Comparison of ENCODE assay signal across 25 mouse cellular contexts in genomic region chr2:112614375-112614774, GRCm38 (mm10).
A peak's percentile ranks its signal among the peaks of the same experiment; 100 is the strongest.
DNase-seq lines count a peak whose midpoint lies in the region; ATAC-seq and TF ChIP-seq lines count a peak whose summit lies in the region.
"Had no signal": no experiment of that assay in that cellular context is flagged by ENCODE, and none has a peak within 500 bp of the region (broad histone marks: within the 10 kb centered on the region; RNA-seq: fewer than 3 reads in every experiment).

No protein-coding gene starts in this region.

- H3K9ac ChIP-seq in midbrain, postnatal 0 days (replicated peaks; ENCODE audit: low read length, poor library complexity, severe bottlenecking) = no peak overlapping the region
- no peak overlapping the region for H3K9ac ChIP-seq in midbrain, embryonic 13.5 days (replicated peaks)
- H3K9ac ChIP-seq: heart, embryonic 12.5 days; heart, embryonic 15.5 days; hindbrain, embryonic 12.5 days; hindbrain, embryonic 15.5 days; intestine, embryonic 15.5 days had no signal

- no peak for TF ChIP-seq CTCF in layer of hippocampus, adult 2 months (conservative IDR thresholded peaks at IDR 0.05)
- TF ChIP-seq CTCF in midbrain, postnatal 0 days (IDR thresholded peaks at IDR 0.05) = no peak

- no peaks in the 10 kb centered on the region for H3K36me3 ChIP-seq in midbrain, postnatal 0 days (ENCODE audit: insufficient read depth, low read length)
- no peaks in the 10 kb centered on the region for H3K36me3 ChIP-seq in midbrain, embryonic 13.5 days
- H3K36me3 ChIP-seq: forebrain, embryonic 10.5 days; heart, embryonic 12.5 days; heart, embryonic 15.5 days; hindbrain, embryonic 12.5 days; hindbrain, embryonic 15.5 days; intestine, embryonic 15.5 days had no signal

- H3K27me3 ChIP-seq in midbrain, postnatal 0 days (ENCODE audit: insufficient read depth, low read length) = no peaks in the 10 kb centered on the region
- H3K27me3 ChIP-seq in midbrain, embryonic 13.5 days = no peaks in the 10 kb centered on the region
- H3K27me3 ChIP-seq: heart, embryonic 12.5 days; heart, embryonic 15.5 days; hindbrain, embryonic 12.5 days; hindbrain, embryonic 15.5 days; intestine, embryonic 15.5 days had no signal

- no peak overlapping the region for H3K4me3 ChIP-seq in layer of hippocampus, adult 2 months
- H3K4me3 ChIP-seq in midbrain, postnatal 0 days (ENCODE audit: low read depth, low read length) = no peak overlapping the region
- H3K4me3 ChIP-seq in midbrain, embryonic 13.5 days (replicated peaks) = no peak overlapping the region
- H3K4me3 ChIP-seq: forebrain, embryonic 10.5 days; gastrocnemius, adult 2 months; heart, embryonic 12.5 days; heart, embryonic 15.5 days; hindbrain, embryonic 12.5 days; hindbrain, embryonic 15.5 days; intestine, embryonic 15.5 days had no signal

- 84% methylated on average over 7 of the region's 7 CpGs for WGBS in midbrain, postnatal 0 days
- 93% methylated on average over 7 of the region's 7 CpGs for WGBS in midbrain, embryonic 13.5 days

- peak; percentile 61 to 73 for DNase-seq in cerebellum, postnatal 10 days
- no peak for DNase-seq in frontal cortex, postnatal 14 days (ENCODE audit: low spot score in 2 of 2)
- no peak for DNase-seq in layer of hippocampus, adult 2 months (ENCODE audit: low spot score in 2 of 2)
- DNase-seq in layer of hippocampus, adult 9-10 months (ENCODE audit: low spot score) = no peak
- peak; percentile 14 for DNase-seq in midbrain, postnatal 0 days (ENCODE audit: low spot score)
- DNase-seq: adrenal gland, adult 8-10 months; adrenal gland, postnatal 25 days; cerebellum, adult 9-11 months; gastrocnemius, adult 2 months; gastrocnemius, postnatal 14 days; heart, adult 18-20 months; heart, postnatal 10 days; heart, postnatal 36 days; kidney, adult 11 months had no signal

- H3K27ac ChIP-seq in layer of hippocampus, adult 2 months = peak overlapping the region; percentile 1; the same call in 1 of the 2 replicates
- no peak overlapping the region for H3K27ac ChIP-seq in midbrain, postnatal 0 days (ENCODE audit: low read depth, low read length)
- no peak overlapping the region for H3K27ac ChIP-seq in midbrain, embryonic 13.5 days
- H3K27ac ChIP-seq: forebrain, embryonic 10.5 days; gastrocnemius, adult 2 months; heart, embryonic 15.5 days; hindbrain, embryonic 12.5 days; hindbrain, embryonic 15.5 days; intestine, embryonic 15.5 days had no signal

- no peak for ATAC-seq in cerebellum, adult (ENCODE audit: insufficient number of reproducible peaks, low FRiP score, low TSS enrichment)
- ATAC-seq in frontal cortex, adult (ENCODE audit: low TSS enrichment) = peak; percentile 23; the same call in 1 of the 2 replicates
- no peak for ATAC-seq in midbrain, postnatal 0 days (ENCODE audit: low FRiP score)
- no peak for ATAC-seq in midbrain, embryonic 13.5 days
- ATAC-seq: activated CD4-positive, CD25-positive, alpha-beta regulatory T cell, adult 4 months; forebrain, embryonic 14.5 days; intestine, embryonic 15.5 days had no signal

- H3K9me3 ChIP-seq in midbrain, postnatal 0 days (ENCODE audit: low read length) = no peaks in the 10 kb centered on the region
- H3K9me3 ChIP-seq in midbrain, embryonic 13.5 days = no peaks in the 10 kb centered on the region
- H3K9me3 ChIP-seq: forebrain, embryonic 10.5 days; heart, embryonic 15.5 days; hindbrain, embryonic 12.5 days; hindbrain, embryonic 15.5 days; intestine, embryonic 15.5 days had no signal

- H3K4me2 ChIP-seq in midbrain, postnatal 0 days (ENCODE audit: low read depth, low read length, poor library complexity, severe bottlenecking) = no peak overlapping the region
- H3K4me2 ChIP-seq in midbrain, embryonic 13.5 days (replicated peaks) = no peak overlapping the region
- H3K4me2 ChIP-seq: heart, embryonic 12.5 days; heart, embryonic 15.5 days; hindbrain, embryonic 12.5 days; hindbrain, embryonic 15.5 days; intestine, embryonic 15.5 days had no signal

- H3K4me1 ChIP-seq in midbrain, postnatal 0 days (ENCODE audit: insufficient read depth, low read length) = no peaks in the 10 kb centered on the region
- no peaks in the 10 kb centered on the region for H3K4me1 ChIP-seq in midbrain, embryonic 13.5 days (replicated peaks)
- H3K4me1 ChIP-seq: heart, embryonic 12.5 days; heart, embryonic 15.5 days; hindbrain, embryonic 12.5 days; hindbrain, embryonic 15.5 days; intestine, embryonic 15.5 days had no signal

Comparison
In these comparisons a context has a peak if more than half of its experiments do, and no peak if none do; other contexts are left out.
1. DNase-seq: peak in cerebellum, postnatal 10 days (2 of 2) and midbrain, postnatal 0 days (single experiment); none in frontal cortex, postnatal 14 days (0 of 2), layer of hippocampus, adult 2 months (0 of 2) and layer of hippocampus, adult 9-10 months (single experiment).